Mouse (Mus musculus) lung, postnatal 14 days (tissue): ENCODE measurements around the gene Tmco4.

Experiments used
- DNase-seq: peaks from one replicate; pipeline ENCODE4 v3.0.0; 2021

Tmco4 gene

GRCm38 (mm10) chr4:138972827-138973718, at the start of gene Tmco4:
TSS of gene Tmco4 (plus strand) at chr4:138972888.
- DNase-seq: peak; percentile 76

- no peak for DNase-seq
Measured at GRCm38 (mm10) chr4:138925561-138925960, 47.1 kb upstream of the Tmco4 start.

GRCm38 (mm10) chr4:138933862-138934261, 38.8 kb upstream of the Tmco4 start:
- no peak for DNase-seq

GRCm38 (mm10) chr4:138934456-138935145, 38.1 kb upstream of the Tmco4 start:
- no peak for DNase-seq

- DNase-seq: peak; percentile 57
Measured at GRCm38 (mm10) chr4:138938495-138939269, 34.0 kb upstream of the Tmco4 start.

GRCm38 (mm10) chr4:138939481-138939880, 33.2 kb upstream of the Tmco4 start:
- DNase-seq: peak; percentile 78

- no peak for DNase-seq
Measured at GRCm38 (mm10) chr4:138941401-138941800, 31.3 kb upstream of the Tmco4 start.

GRCm38 (mm10) chr4:138941966-138942365, 30.7 kb upstream of the Tmco4 start:
- peak; percentile 18 for DNase-seq

GRCm38 (mm10) chr4:138943730-138944129, 29.0 kb upstream of the Tmco4 start:
- DNase-seq: peak; percentile 93

- DNase-seq: no peak
Measured at GRCm38 (mm10) chr4:138948257-138948656, 24.4 kb upstream of the Tmco4 start.

- DNase-seq: no peak
Measured at GRCm38 (mm10) chr4:138958612-138959011, 14.1 kb upstream of the Tmco4 start.

- DNase-seq: no peak
Measured at GRCm38 (mm10) chr4:138959120-138959519, 13.6 kb upstream of the Tmco4 start.

GRCm38 (mm10) chr4:138959926-138960325, 12.8 kb upstream of the Tmco4 start:
- DNase-seq: no peak

GRCm38 (mm10) chr4:138962719-138963118, 10.0 kb upstream of the Tmco4 start:
- no peak for DNase-seq

- DNase-seq: no peak
Measured at GRCm38 (mm10) chr4:138965871-138966270, 6.8 kb upstream of the Tmco4 start.

GRCm38 (mm10) chr4:138966866-138967265, 5.8 kb upstream of the Tmco4 start, which contains the start of gene Rnf186:
TSS of gene Rnf186 (plus strand) at chr4:138967112.
- peak; percentile 35 for DNase-seq

- DNase-seq: no peak
Measured at GRCm38 (mm10) chr4:138967485-138967884, 5.2 kb upstream of the Tmco4 start.

- no peak for DNase-seq
Measured at GRCm38 (mm10) chr4:138968772-138969556, 3.7 kb upstream of the Tmco4 start.

- peak; percentile 37 for DNase-seq
Measured at GRCm38 (mm10) chr4:138969736-138970135, 3.0 kb upstream of the Tmco4 start.

- DNase-seq: no peak
Measured at GRCm38 (mm10) chr4:138971371-138971770, 1.3 kb upstream of the Tmco4 start.

- peak; percentile 72 for DNase-seq
Measured at GRCm38 (mm10) chr4:138972139-138972826, 405 bp upstream of the Tmco4 start.

GRCm38 (mm10) chr4:138973719-138974115, 1.0 kb downstream of the Tmco4 start:
- no peak for DNase-seq
